Mouse (Mus musculus): ENCODE data around the gene Cfl1. TPM values are rescaled to one million over a fixed set of nuclear protein-coding genes. Genes with fewer than 3 reads are reported as not detected.

Gene Cfl1
- total and polyA plus RNA-seq, 3 experiments = 818 to 1,768 (median 999) TPM

- H3K27me3 ChIP-seq (replicated peaks) = peaks cover 50% of the 10 kb centered on the region
- H3K9ac ChIP-seq (ENCODE audit: insufficient read depth, low read depth) = no peak overlapping the region
- in situ Hi-C loops (cut with MboI; ENCODE audit: low pct_ligation_motif_present, low pct_unique_long_range_greater_than_20kb, low sequenced_read_pairs) (no loop called here), dilution Hi-C loops (cut with MboI; ENCODE audit: extremely low pct_ligation_motif_present, extremely low pct_unique_long_range_greater_than_20kb, low sequenced_read_pairs) (no loop called here)
- H3K4me2 ChIP-seq (ENCODE audit: insufficient read depth, low read depth, poor library complexity, severe bottlenecking) = no peak overlapping the region
- no peak for TF ChIP-seq MAZ (IDR thresholded peaks at IDR 0.05; ENCODE audit: low read depth, low read length)
- TF ChIP-seq JUND (conservative IDR thresholded peaks at IDR 0.05; ENCODE audit: low read depth, low read length) = no peak
- TF ChIP-seq SIN3A (IDR thresholded peaks at IDR 0.05; ENCODE audit: low read length) = no peak
- no peak for TF ChIP-seq ZNF384 (IDR thresholded peaks at IDR 0.05; ENCODE audit: low read depth, low read length)
- TF ChIP-seq SMC3 (IDR thresholded peaks at IDR 0.05; ENCODE audit: low read depth, low read length) = no peak
- TF ChIP-seq CHD1 (IDR thresholded peaks at IDR 0.05; ENCODE audit: low read depth, low read length) = no peak
- TF ChIP-seq ZC3H11A (IDR thresholded peaks at IDR 0.05; ENCODE audit: low read depth, low read length) = no peak
- peaks cover 9 to 20% of the 10 kb centered on the region in 2 experiments for H3K4me1 ChIP-seq (ENCODE audit: control insufficient read depth in 1 of 2, insufficient read depth in 2 of 2)
- no peaks in the 10 kb centered on the region for H3K79me2 ChIP-seq (replicated peaks; ENCODE audit: control insufficient read depth, extremely low read depth, insufficient read depth, poor library complexity, severe bottlenecking)
- H3K36me3 ChIP-seq (replicated peaks in 1 of 2; ENCODE audit: control insufficient read depth in 1 of 2, insufficient read depth in 1 of 2, low read length in 1 of 2) = no peaks in the 10 kb centered on the region
- no peak for DNase-seq (ENCODE audit: extremely low read depth)
- no peak overlapping the region for H3K4me3 ChIP-seq (replicated peaks in 1 of 3; ENCODE audit: low read depth in 2 of 3, low read length in 2 of 3, poor library complexity in 1 of 3)
- peaks cover 1% of the 10 kb centered on the region for H3K9me3 ChIP-seq (replicated peaks; ENCODE audit: low read length)
- H3K27ac ChIP-seq (ENCODE audit: insufficient read depth, low read depth) = no peak overlapping the region
Observed at GRCm38 (mm10) chr19:5445747-5446146, 44.5 kb upstream of the Cfl1 start.

GRCm38 (mm10) chr19:5447515-5448353 lies 42.5 kb upstream of the Cfl1 start, which contains the start of gene Fosl1:
Gene Fosl1, plus strand, starts transcription at chr19:5447547.
- H3K9me3 ChIP-seq (replicated peaks; ENCODE audit: low read length) = no peaks in the 10 kb centered on the region
- H3K4me2 ChIP-seq (ENCODE audit: insufficient read depth, low read depth, poor library complexity, severe bottlenecking) = peak within 1 kb of the TSS; percentile 83
- H3K4me3 ChIP-seq (replicated peaks in 1 of 3; ENCODE audit: low read depth in 2 of 3, low read length in 2 of 3, poor library complexity in 1 of 3) = peak within 1 kb of the TSS; percentile 7 to 47 (median 38)
- DNase-seq (ENCODE audit: extremely low read depth) = peak; percentile 42
- no peak within 1 kb of the TSS for H3K27ac ChIP-seq (ENCODE audit: insufficient read depth, low read depth)
- peaks cover 9 to 20% of the 10 kb centered on the region in 2 experiments for H3K4me1 ChIP-seq (ENCODE audit: control insufficient read depth in 1 of 2, insufficient read depth in 2 of 2)
- H3K79me2 ChIP-seq (replicated peaks; ENCODE audit: control insufficient read depth, extremely low read depth, insufficient read depth, poor library complexity, severe bottlenecking) = no peaks in the 10 kb centered on the region
- peaks cover 0 to 1% of the 10 kb centered on the region in 2 experiments for H3K36me3 ChIP-seq (replicated peaks in 1 of 2; ENCODE audit: control insufficient read depth in 1 of 2, insufficient read depth in 1 of 2, low read length in 1 of 2)
- H3K27me3 ChIP-seq (replicated peaks) = peaks cover 40% of the 10 kb centered on the region
- TF ChIP-seq RAD21 (IDR thresholded peaks at IDR 0.05; ENCODE audit: low read depth, low read length) (no peak), UBTF (IDR thresholded peaks at IDR 0.05; ENCODE audit: low read depth, low read length) (no peak), MEF2A (IDR thresholded peaks at IDR 0.05; ENCODE audit: borderline replicate concordance, low read depth, low read length) (no peak), HCFC1 (IDR thresholded peaks at IDR 0.05; ENCODE audit: low read depth, low read length) (peak; percentile 22; the same call in 1 of the 2 replicates), SIN3A (IDR thresholded peaks at IDR 0.05; ENCODE audit: low read length) (peak; percentile 64; the same call in 1 of the 2 replicates), TBP (conservative IDR thresholded peaks at IDR 0.05; ENCODE audit: low read depth, low read length) (no peak), MAZ (IDR thresholded peaks at IDR 0.05; ENCODE audit: low read depth, low read length) (0 out of 2 replicates have a peak, but pooled peaks have one; percentile 11), CHD1 (IDR thresholded peaks at IDR 0.05; ENCODE audit: low read depth, low read length) (0 out of 2 replicates have a peak, but pooled peaks have one; percentile 61), CHD2 (IDR thresholded peaks at IDR 0.05; ENCODE audit: low read length) (0 out of 2 replicates have a peak, but pooled peaks have one; percentile 16), MXI1 (IDR thresholded peaks at IDR 0.05; ENCODE audit: low read depth, low read length) (peak; percentile 19; the same call in 1 of the 2 replicates)
- dilution Hi-C loops (cut with MboI; ENCODE audit: extremely low pct_ligation_motif_present, extremely low pct_unique_long_range_greater_than_20kb, low sequenced_read_pairs) (no loop called here), in situ Hi-C loops (cut with MboI; ENCODE audit: low pct_ligation_motif_present, low pct_unique_long_range_greater_than_20kb, low sequenced_read_pairs) (no loop called here)
- H3K9ac ChIP-seq (ENCODE audit: insufficient read depth, low read depth) = no peak within 1 kb of the TSS
